Mouse (Mus musculus) testis, adult 2 months (tissue): ENCODE measurements around the gene Rfng. TPM values are rescaled to one million over a fixed set of nuclear protein-coding genes. Genes with fewer than 3 reads are reported as not detected.
"Not testable (repeated sequence)": the region's sequence is repeated elsewhere in the genome, so short reads cannot be mapped to it uniquely, and the experiment has no call there.

ENCODE experiments used
- H3K27ac ChIP-seq: fragments of 200-500 bp; 2 replicates; pipeline ENCODE4 v1.5.1; 2012; ENCODE audit warnings: low read depth, low read length; ENCODE audit not compliant: control insufficient read depth, insufficient read depth
- H3K27me3 ChIP-seq: fragments of 200-500 bp; 2 replicates; pipeline ENCODE4 v1.6.1; 2012; ENCODE audit warnings: mild to moderate bottlenecking, low read length, moderate library complexity; ENCODE audit not compliant: control insufficient read depth, insufficient read depth
- H3K36me3 ChIP-seq: fragments of 200-500 bp; 2 replicates; pipeline ENCODE4 v1.6.1; 2012; ENCODE audit warnings: mild to moderate bottlenecking, low read length; ENCODE audit not compliant: control insufficient read depth, insufficient read depth
- H3K4me1 ChIP-seq: fragments of 200-500 bp; 2 replicates; pipeline ENCODE4 v1.6.1; 2012; ENCODE audit warnings: low read length; ENCODE audit not compliant: control insufficient read depth, insufficient read depth
- H3K4me3 ChIP-seq: fragments of 200-500 bp; 2 replicates; pipeline ENCODE4 v1.5.1; 2012; ENCODE audit warnings: low read depth, mild to moderate bottlenecking, low read length, moderate library complexity, mixed read lengths; ENCODE audit not compliant: control insufficient read depth
- CTCF ChIP-seq: fragments of 200-500 bp; IDR thresholded peaks from 2 replicates; pipeline ENCODE4 v1.5.1; 2012; ENCODE audit warnings: low read depth, mild to moderate bottlenecking, inconsistent platforms, low read length, moderate library complexity; ENCODE audit not compliant: control insufficient read depth, insufficient read depth, insufficient replicate concordance
- POLR2A ChIP-seq: fragments of 200-500 bp; IDR thresholded peaks from 2 replicates; pipeline ENCODE4 v1.6.1; 2012; ENCODE audit warnings: low read depth, mild to moderate bottlenecking, inconsistent platforms, low read length, moderate library complexity; ENCODE audit not compliant: control insufficient read depth
- polyA plus RNA-seq: library from polyadenylated mRNA; depleted of rRNA; stranded (reverse); fragments of >200 nt; gene quantifications from 2 replicates; pipeline ENCODE4 v1.2.3, GENCODE M21; 2012

The Rfng gene
- polyA plus RNA-seq, 1 experiment: 11.1 TPM

- Histone ChIP-seq H3K4me1 (peaks cover 5% of the 10 kb centered on the region), H3K27me3 (no peaks in the 10 kb centered on the region), H3K36me3 (no peaks in the 10 kb centered on the region; the same call in 1 of the 2 replicates), H3K4me3 (no peak overlapping the region), H3K27ac (no peak overlapping the region)
- TF ChIP-seq POLR2A: no peak
- TF ChIP-seq CTCF: no peak
These were observed 14.2 kb upstream of the Rfng start for GRCm38 (mm10) chr11:120798244-120798643.

DNA sequence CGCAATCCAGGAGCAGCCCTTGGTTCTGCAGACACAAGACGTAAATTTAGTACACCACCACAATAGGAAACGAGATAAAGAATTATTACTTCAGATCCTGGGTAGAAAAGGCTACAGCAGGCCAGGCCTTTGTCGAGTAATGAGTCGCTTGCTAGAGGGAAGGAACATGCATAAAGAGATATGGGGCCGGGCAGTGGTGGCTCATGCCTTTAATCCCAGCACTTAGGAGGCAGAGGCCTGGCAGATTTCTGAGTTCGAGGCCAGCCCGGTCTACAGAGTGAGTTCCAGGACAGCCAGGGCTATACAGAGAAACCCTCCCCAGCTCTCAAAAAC lies 12.6 kb upstream of the Rfng start:
- TF ChIP-seq POLR2A: no peak
- no peak for TF ChIP-seq CTCF
- H3K4me1 ChIP-seq: peaks cover 5% of the 10 kb centered on the region
- H3K27ac ChIP-seq: 0 out of 2 replicates have a peak overlapping the region, but pooled peaks have one; percentile 16

DNA sequence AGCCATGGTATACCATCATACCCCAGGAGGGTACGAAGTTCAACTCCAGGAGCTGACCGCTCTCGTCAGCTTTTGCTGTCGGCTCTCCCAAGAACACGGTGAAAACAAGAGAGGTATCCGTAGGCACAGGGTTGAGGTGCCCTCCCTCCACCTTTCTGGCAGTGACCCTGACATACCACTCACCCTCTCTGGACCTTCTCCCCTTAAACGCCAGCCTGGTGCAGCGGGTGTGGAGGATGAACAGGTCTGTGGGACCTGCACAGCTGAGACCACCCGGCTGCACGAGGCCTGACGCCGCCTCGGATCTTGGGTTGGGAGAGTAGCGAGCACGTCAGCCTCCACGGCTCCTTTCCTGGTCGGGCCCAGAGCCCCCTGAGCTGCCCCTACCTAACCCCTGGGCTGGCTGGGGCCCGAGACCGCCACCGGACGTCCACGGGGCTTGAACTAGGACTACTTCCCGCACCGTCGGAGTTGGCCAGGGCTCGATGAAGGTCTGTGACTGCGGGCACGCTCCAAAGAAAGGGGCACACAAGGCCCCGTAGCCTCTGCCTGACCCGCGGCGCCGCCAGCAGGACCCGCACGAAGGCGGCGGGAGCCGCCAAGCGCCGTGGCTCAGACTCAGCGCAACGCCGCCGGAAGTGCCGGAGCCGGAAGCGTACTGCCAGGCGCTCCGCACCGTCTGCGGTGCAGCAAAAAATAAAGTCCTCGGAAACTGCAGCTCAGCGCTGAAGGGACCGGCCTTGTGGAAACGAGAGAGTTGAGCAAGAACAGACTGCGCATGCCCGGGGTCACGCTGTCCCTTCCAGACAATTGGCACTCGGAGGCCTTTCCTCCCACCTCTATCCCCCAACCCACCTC lies 12.0 kb upstream of the Rfng start, which contains the start of gene Dus1l:
Dus1l (minus strand) TSS at position 648 of the 858 bp plus-strand sequence.
- H3K4me3 ChIP-seq: peak within 1 kb of the TSS; percentile 84
- H3K27me3 ChIP-seq: no peaks in the 10 kb centered on the region
- TF ChIP-seq POLR2A (peak; percentile 58), CTCF (no peak)
- peaks cover 5% of the 10 kb centered on the region for H3K4me1 ChIP-seq
- peak within 1 kb of the TSS; percentile 16 for H3K27ac ChIP-seq
- H3K36me3 ChIP-seq: no peaks in the 10 kb centered on the region; the same call in 1 of the 2 replicates

More for the DNA sequence above, 12.6 kb upstream of the Rfng start:
- peak overlapping the region; percentile 84 for H3K4me3 ChIP-seq
- H3K27me3 ChIP-seq: no peaks in the 10 kb centered on the region
- no peaks in the 10 kb centered on the region; the same call in 1 of the 2 replicates for H3K36me3 ChIP-seq

GRCm38 (mm10) chr11:120792652-120793051 lies 8.6 kb upstream of the Rfng start:
- no peak for TF ChIP-seq CTCF
- H3K27me3 ChIP-seq: no peaks in the 10 kb centered on the region
- H3K27ac ChIP-seq: no peak overlapping the region
- H3K4me1 ChIP-seq: peaks cover 3% of the 10 kb centered on the region
- H3K36me3 ChIP-seq: peaks cover 2% of the 10 kb centered on the region
- no peak overlapping the region for H3K4me3 ChIP-seq

DNA sequence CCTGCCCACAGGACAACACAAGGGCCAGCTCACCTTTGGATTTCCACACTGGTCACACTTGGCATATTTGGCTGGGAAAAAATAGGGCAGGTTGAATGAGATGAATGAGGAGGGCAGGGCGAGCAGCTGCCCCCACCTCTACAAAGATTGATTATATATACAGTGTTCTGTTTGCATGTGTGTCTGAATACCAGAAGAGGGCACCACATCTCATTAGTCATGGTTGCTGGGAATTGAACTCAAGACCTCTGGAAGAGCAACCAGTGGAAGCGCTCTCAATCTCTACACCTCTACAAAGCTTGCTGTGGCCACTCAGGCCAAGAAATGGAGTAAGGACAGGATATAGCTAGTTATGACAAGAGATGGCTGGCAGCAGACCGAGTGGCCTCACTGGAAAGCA lies 5.8 kb upstream of the Rfng start:
- H3K27me3 ChIP-seq: no peaks in the 10 kb centered on the region
- peaks cover 7% of the 10 kb centered on the region for H3K36me3 ChIP-seq
- no peak overlapping the region for H3K4me3 ChIP-seq
- TF ChIP-seq CTCF (no peak), POLR2A (no peak)
- no peak overlapping the region for H3K27ac ChIP-seq
- peaks cover 7% of the 10 kb centered on the region for H3K4me1 ChIP-seq

DNA sequence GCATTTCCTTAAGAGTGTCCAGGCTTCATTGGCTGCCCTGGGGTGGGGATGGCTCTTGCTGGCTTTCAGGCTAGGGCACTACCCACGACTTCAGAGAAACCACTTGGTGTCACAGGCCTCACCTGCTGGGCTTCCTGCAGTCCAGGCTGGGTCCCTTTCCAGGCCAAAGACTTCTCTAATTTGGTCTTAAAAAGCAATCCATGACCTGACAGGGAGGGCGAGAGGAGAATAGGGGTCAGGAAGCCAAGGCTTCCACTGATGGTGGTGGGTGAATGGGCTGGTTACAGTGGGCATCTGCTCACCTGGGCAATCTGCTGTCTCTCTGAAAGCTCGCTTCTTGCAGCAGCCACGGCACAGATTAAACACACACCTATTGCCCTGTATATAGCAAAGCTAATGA lies 5.3 kb upstream of the Rfng start:
- Histone ChIP-seq H3K4me3 (no peak overlapping the region), H3K27ac (no peak overlapping the region), H3K36me3 (peaks cover 7% of the 10 kb centered on the region), H3K4me1 (peaks cover 8% of the 10 kb centered on the region), H3K27me3 (no peaks in the 10 kb centered on the region)
- TF ChIP-seq POLR2A (no peak), CTCF (no peak)

- H3K36me3 ChIP-seq, H3K27ac ChIP-seq, H3K4me3 ChIP-seq, H3K4me1 ChIP-seq, H3K27me3 ChIP-seq: not testable (repeated sequence)
These were observed 4.5 kb upstream of the Rfng start for GRCm38 (mm10) chr11:120788460-120788859.

- peaks cover 14% of the 10 kb centered on the region for H3K4me1 ChIP-seq
- TF ChIP-seq POLR2A (no peak), CTCF (no peak)
- H3K27ac ChIP-seq: peak overlapping the region; percentile 97
- peak overlapping the region; percentile 99 for H3K4me3 ChIP-seq
- H3K27me3 ChIP-seq: no peaks in the 10 kb centered on the region
- peaks cover 7% of the 10 kb centered on the region for H3K36me3 ChIP-seq
These were observed 1.1 kb upstream of the Rfng start for GRCm38 (mm10) chr11:120785145-120785544.
